Mouse (Mus musculus) myocyte (in vitro differentiated cells): Measurements from ENCODE around the gene Zfyve1. TPM values are rescaled to one million over a fixed set of nuclear protein-coding genes. Genes with fewer than 3 reads are reported as not detected.

ENCODE experiments used
- H3K27me3 ChIP-seq: one replicate; pipeline ENCODE4 v1.6.1; 2011; ENCODE audit not compliant: control insufficient read depth, insufficient read depth, insufficient read length
- H3K36me3 ChIP-seq: one replicate; pipeline ENCODE4 v1.6.1; 2011; ENCODE audit not compliant: control insufficient read depth, insufficient read depth
- H3K4me2 ChIP-seq: one replicate; pipeline ENCODE4 v1.6.1; 2011; ENCODE audit warnings: low read depth, control low read depth
- H3K4me3 ChIP-seq: one replicate; pipeline ENCODE4 v1.5.1; 2011; ENCODE audit warnings: mild to moderate bottlenecking, control low read depth, moderate library complexity
- H3K79me2 ChIP-seq: one replicate; pipeline ENCODE4 v1.6.1; 2011; ENCODE audit not compliant: control insufficient read depth, insufficient read depth
- H3ac ChIP-seq: one replicate; pipeline ENCODE4 v1.6.1; 2011; ENCODE audit not compliant: control insufficient read depth, insufficient read length
- CEBPB ChIP-seq: IDR thresholded peaks from 2 replicates; pipeline ENCODE4 v1.6.1; 2011; ENCODE audit warnings: mild to moderate bottlenecking, moderate library complexity; ENCODE audit not compliant: poor library complexity, insufficient read depth, severe bottlenecking
- E2F4 ChIP-seq: IDR thresholded peaks from one replicate; pipeline ENCODE4 v1.6.1; 2011; ENCODE audit warnings: mild to moderate bottlenecking, control low read depth, moderate library complexity; ENCODE audit not compliant: insufficient read depth
- MAX ChIP-seq: IDR thresholded peaks from one replicate; pipeline ENCODE4 v1.6.1; 2011; ENCODE audit warnings: low read depth, mild to moderate bottlenecking, control low read depth
- MYOD1 ChIP-seq, 3 experiments: IDR thresholded peaks; one replicate each; pipeline ENCODE4 v1.6.1; 2011; ENCODE audit warnings: control low read depth in 2 of 3, low read depth in 2 of 3, mild to moderate bottlenecking in 2 of 3, moderate library complexity in 1 of 3; ENCODE audit not compliant: insufficient read length in 2 of 3, control insufficient read depth in 1 of 3
- MYOG ChIP-seq, 3 experiments: IDR thresholded peaks; one replicate each; pipeline ENCODE4 v1.6.1; 2011; ENCODE audit warnings: control low read depth in 2 of 3, low read depth in 2 of 3, mild to moderate bottlenecking in 2 of 3; ENCODE audit not compliant: insufficient read length in 2 of 3, control insufficient read depth in 1 of 3, insufficient read depth in 1 of 3
- POLR2A ChIP-seq: IDR thresholded peaks from one replicate; pipeline ENCODE4 v1.6.1; 2011; ENCODE audit warnings: low read depth, mild to moderate bottlenecking, control low read depth, moderate library complexity; ENCODE audit not compliant: insufficient read length
- POLR2AphosphoS2 ChIP-seq: IDR thresholded peaks from one replicate; pipeline ENCODE4 v1.6.1; 2011; ENCODE audit warnings: low read depth, control low read depth; ENCODE audit not compliant: insufficient read length
- REST ChIP-seq: IDR thresholded peaks from one replicate; pipeline ENCODE4 v1.6.1; 2011; ENCODE audit warnings: mild to moderate bottlenecking, control low read depth, moderate library complexity; ENCODE audit not compliant: insufficient read depth, insufficient read length
- SRF ChIP-seq: IDR thresholded peaks from one replicate; pipeline ENCODE4 v1.6.1; 2011; ENCODE audit warnings: low read depth; ENCODE audit not compliant: control insufficient read depth, insufficient read length
- TCF12 ChIP-seq: IDR thresholded peaks from one replicate; pipeline ENCODE4 v1.6.1; 2011; ENCODE audit warnings: mild to moderate bottlenecking, control low read depth; ENCODE audit not compliant: poor library complexity, insufficient read depth, severe bottlenecking
- TCF3 ChIP-seq: IDR thresholded peaks from one replicate; pipeline ENCODE4 v1.6.1; 2011; ENCODE audit warnings: low read depth, control low read depth; ENCODE audit not compliant: insufficient read length
- USF1 ChIP-seq: IDR thresholded peaks from one replicate; pipeline ENCODE4 v1.6.1; 2011; ENCODE audit warnings: low read depth, mild to moderate bottlenecking, control low read depth, moderate library complexity
- polyA plus RNA-seq: library from polyadenylated mRNA; unstranded; fragments of >200 nt; fragmentation: generic; extraction: Trizol; gene quantifications from one replicate; pipeline ENCODE4 v1.2.1, GENCODE M21; 2012; ENCODE audit warnings: missing spikeins

The Zfyve1 gene
- polyA plus RNA-seq, 1 experiment, result 16.8 TPM

DNA sequence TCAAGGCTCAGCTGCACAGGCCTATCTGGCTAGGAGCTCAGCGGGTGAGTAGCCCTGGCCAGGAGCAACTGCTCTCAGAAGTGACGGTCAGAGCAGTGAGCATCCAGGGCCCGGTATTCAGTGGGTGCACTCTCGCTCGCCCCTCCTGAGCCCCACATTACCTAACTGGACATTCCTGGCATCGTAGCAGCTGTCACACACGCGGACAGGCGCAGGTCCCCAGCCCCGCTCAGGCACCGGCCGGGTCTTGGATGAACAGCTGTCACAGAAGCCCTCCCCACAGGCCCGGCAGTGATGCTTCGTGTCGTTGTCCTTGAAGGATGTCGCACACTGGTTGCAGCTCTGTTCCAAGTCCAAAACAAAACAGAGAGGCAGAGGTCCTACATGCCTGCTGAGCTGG lies 45.7 kb downstream of the Zfyve1 start:
- peak in 1 of 3 experiments; percentile 18 for TF ChIP-seq MYOD1 (IDR thresholded peaks at IDR 0.05; ENCODE audit: control insufficient read depth in 1 of 3, insufficient read length in 2 of 3, low read depth in 2 of 3)
- TF ChIP-seq REST, result no peak
- no peak for TF ChIP-seq SRF
- Histone ChIP-seq H3K4me2 (no peak overlapping the region), H3K79me2 (no peaks in the 10 kb centered on the region), H3ac (no peak overlapping the region), H3K4me3 (no peak overlapping the region), H3K36me3 (peaks cover 23% of the 10 kb centered on the region), H3K27me3 (no peaks in the 10 kb centered on the region)

DNA sequence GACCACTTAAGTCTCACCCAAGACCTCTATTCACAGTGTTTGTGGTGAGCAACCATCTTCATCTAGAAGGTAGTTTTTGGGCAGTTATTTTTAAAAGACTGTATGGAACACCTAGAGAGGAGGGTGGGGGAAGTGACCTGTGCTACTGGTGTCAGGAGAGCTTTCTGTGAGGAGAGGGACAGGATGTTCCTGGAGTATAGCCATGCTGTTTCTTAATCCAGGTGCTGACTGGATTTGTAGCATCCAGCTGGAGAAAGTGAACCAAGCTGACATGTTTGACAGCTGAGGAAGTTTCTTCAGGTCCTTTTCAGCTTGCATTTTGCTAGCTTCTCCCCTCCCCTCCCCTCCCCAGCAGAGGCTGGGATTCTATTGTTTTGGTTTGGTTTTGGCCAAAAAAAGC lies 52.2 kb downstream of the Zfyve1 start:
- no peaks in the 10 kb centered on the region for H3K27me3 ChIP-seq
- TF ChIP-seq SRF (no peak), TCF12 (no peak), POLR2A (no peak), POLR2AphosphoS2 (no peak), USF1 (no peak), E2F4 (no peak), REST (no peak), MAX (no peak), CEBPB (no peak), MYOD1 (IDR thresholded peaks at IDR 0.05; ENCODE audit: control insufficient read depth in 1 of 3, insufficient read length in 2 of 3, low read depth in 2 of 3) (no peak), TCF3 (no peak), MYOG (IDR thresholded peaks at IDR 0.05; ENCODE audit: control insufficient read depth in 1 of 3, insufficient read depth in 1 of 3, insufficient read length in 2 of 3, low read depth in 2 of 3) (no peak)
- H3ac ChIP-seq, result no peak overlapping the region
- H3K36me3 ChIP-seq, result no peaks in the 10 kb centered on the region
- no peak overlapping the region for H3K4me3 ChIP-seq
- H3K4me2 ChIP-seq, result no peak overlapping the region
- H3K79me2 ChIP-seq, result no peaks in the 10 kb centered on the region

DNA sequence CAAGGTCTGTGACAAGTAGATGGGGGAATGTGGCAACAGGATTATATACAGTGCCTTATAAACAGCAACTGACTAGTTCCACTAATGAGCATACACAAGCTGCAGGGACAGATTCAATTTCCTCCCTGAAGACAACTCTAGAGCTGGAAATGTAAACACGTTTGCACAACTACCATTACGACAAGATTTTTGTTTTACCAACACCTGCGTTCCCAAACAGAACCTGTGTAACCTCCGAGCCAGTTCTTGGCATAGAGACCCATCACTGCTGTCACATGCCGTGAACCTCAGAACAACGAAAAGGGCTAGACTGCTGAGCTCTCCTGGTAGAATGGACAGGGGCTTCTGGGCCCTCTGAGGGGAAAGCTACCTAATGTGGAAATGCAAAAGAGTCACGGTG lies 53.0 kb downstream of the Zfyve1 start:
- Histone ChIP-seq H3ac (no peak overlapping the region), H3K27me3 (no peaks in the 10 kb centered on the region), H3K79me2 (no peaks in the 10 kb centered on the region), H3K4me3 (no peak overlapping the region), H3K36me3 (no peaks in the 10 kb centered on the region), H3K4me2 (peak overlapping the region; percentile 20)
- TF ChIP-seq TCF12 (no peak), POLR2A (no peak), MYOG (IDR thresholded peaks at IDR 0.05; ENCODE audit: control insufficient read depth in 1 of 3, insufficient read depth in 1 of 3, insufficient read length in 2 of 3, low read depth in 2 of 3) (no peak), CEBPB (no peak), REST (no peak), TCF3 (no peak), USF1 (no peak), POLR2AphosphoS2 (no peak), SRF (no peak)

DNA sequence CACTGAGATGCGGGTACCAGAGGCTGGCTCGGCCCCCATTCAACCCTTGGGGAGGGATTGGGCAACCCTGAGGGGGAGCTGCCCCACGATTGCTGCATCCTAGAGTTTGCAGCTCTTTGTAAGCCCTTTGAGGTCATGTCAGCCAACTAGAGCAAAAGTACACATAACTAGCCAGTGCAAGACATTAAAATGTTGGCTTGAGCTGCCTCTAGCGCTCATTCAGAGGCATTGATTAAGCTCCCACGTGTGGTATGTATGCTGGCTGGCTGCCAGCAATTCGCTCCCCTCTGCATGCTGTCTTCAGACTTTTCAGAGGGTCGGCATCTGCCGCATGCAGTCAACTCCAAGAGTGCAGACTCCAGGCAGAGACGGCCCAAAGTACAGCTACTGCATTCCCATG lies 61.0 kb downstream of the Zfyve1 start:
- H3K4me3 ChIP-seq, result no peak overlapping the region
- H3ac ChIP-seq, result no peak overlapping the region
- no peaks in the 10 kb centered on the region for H3K27me3 ChIP-seq
- no peaks in the 10 kb centered on the region for H3K36me3 ChIP-seq
- H3K4me2 ChIP-seq, result no peak overlapping the region
- no peaks in the 10 kb centered on the region for H3K79me2 ChIP-seq
- no peak for TF ChIP-seq SRF
- no peak for TF ChIP-seq USF1

DNA sequence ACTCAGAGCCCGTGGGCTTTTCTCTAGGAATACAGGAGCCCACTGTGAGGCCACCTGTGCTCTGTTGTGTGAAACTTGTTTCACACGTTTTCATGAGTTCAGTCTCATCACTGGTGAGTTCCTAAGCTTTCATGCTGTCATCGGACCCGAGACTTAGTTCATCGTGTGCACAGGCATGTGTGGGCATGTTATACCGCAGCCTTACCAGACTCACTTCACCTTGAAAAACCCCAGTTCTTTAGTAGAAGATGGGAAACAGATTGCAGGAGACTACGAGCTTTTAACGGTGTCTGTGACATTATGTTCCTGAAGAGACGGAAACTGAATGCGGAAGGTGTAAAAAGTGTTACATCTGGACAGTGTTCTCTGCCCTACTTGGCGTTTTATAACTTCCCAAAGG lies 61.6 kb downstream of the Zfyve1 start:
- Histone ChIP-seq H3ac (no peak overlapping the region), H3K27me3 (no peaks in the 10 kb centered on the region), H3K36me3 (no peaks in the 10 kb centered on the region), H3K4me3 (no peak overlapping the region), H3K4me2 (no peak overlapping the region), H3K79me2 (no peaks in the 10 kb centered on the region)
- no peak for TF ChIP-seq E2F4
- no peak for TF ChIP-seq POLR2A
- no peak for TF ChIP-seq TCF12
- no peak for TF ChIP-seq CEBPB
- no peak for TF ChIP-seq TCF3
- TF ChIP-seq SRF, result no peak
- TF ChIP-seq MYOD1 (IDR thresholded peaks at IDR 0.05; ENCODE audit: control insufficient read depth in 1 of 3, insufficient read length in 2 of 3, low read depth in 2 of 3), result no peak
- no peak for TF ChIP-seq MAX
- TF ChIP-seq USF1, result no peak
- no peak for TF ChIP-seq MYOG (IDR thresholded peaks at IDR 0.05; ENCODE audit: control insufficient read depth in 1 of 3, insufficient read depth in 1 of 3, insufficient read length in 2 of 3, low read depth in 2 of 3)
- no peak for TF ChIP-seq REST
